In the genomic region with DNA sequence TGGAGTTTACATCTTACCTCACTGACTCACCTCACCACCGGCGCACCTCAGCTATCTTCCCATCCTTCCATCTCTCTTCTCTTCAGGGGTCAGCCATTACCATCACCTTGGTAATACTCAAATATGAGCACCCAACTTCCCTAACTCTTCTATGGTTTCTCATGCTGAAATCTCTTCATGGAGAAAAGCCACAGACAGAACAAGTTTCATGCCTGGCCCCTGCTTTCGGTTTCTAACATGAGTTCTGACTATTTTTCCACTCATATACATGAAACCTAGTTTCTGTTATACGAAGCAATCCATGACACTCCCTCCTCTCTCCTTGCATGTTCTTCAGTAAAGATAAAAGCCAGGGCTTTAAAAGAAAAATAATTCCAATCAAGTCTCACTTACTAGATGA, we compare ENCODE assay signal across 26 mouse cellular contexts.
"Had no signal": no experiment of that assay in that cellular context is flagged by ENCODE, and none has a peak within 500 bp of the region (broad histone marks: within the 10 kb centered on the region; RNA-seq: fewer than 3 reads in every experiment).

No protein-coding gene starts in this region.

- H3K27ac ChIP-seq: gastrocnemius, adult 2 months; heart, adult 2 months; hindbrain, embryonic 10.5 days; hindbrain, embryonic 12.5 days; hindbrain, embryonic 14.5 days; intestine, embryonic 15.5 days; left cerebral cortex, adult 2 months; limb, embryonic 10.5 days; limb, embryonic 12.5 days; liver, embryonic 13.5 days; liver, embryonic 15.5 days had no signal

- H3K27me3 ChIP-seq: heart, embryonic 12.5 days; hindbrain, embryonic 12.5 days; intestine, embryonic 15.5 days; limb, embryonic 12.5 days; liver, embryonic 13.5 days; liver, embryonic 15.5 days had no signal

- H3K36me3 ChIP-seq: liver, embryonic 13.5 days had no signal

- H3K9ac ChIP-seq: heart, embryonic 12.5 days; hindbrain, embryonic 12.5 days; hindbrain, embryonic 14.5 days; intestine, embryonic 15.5 days; limb, embryonic 12.5 days; liver, embryonic 13.5 days; liver, embryonic 15.5 days had no signal

- H3K4me2 ChIP-seq: heart, embryonic 12.5 days; hindbrain, embryonic 12.5 days; hindbrain, embryonic 14.5 days; intestine, embryonic 15.5 days; limb, embryonic 12.5 days; liver, embryonic 11.5 days; liver, embryonic 13.5 days; liver, embryonic 15.5 days had no signal

- ATAC-seq: hindbrain, embryonic 16.5 days; intestine, embryonic 15.5 days; intestine, postnatal 0 days had no signal

- DNase-seq: gastrocnemius, adult 2 months; gastrocnemius, postnatal 10 days; gastrocnemius, postnatal 25 days; heart, adult 2 months; heart, postnatal 10 days; heart, postnatal 4 days; kidney, adult 18-20 months; kidney, adult 8-10 months; kidney, postnatal 10 days; kidney, postnatal 25 days; kidney, postnatal 4 days; liver; liver, embryonic 13.5 days had no signal

- H3K4me3 ChIP-seq: gastrocnemius, adult 2 months; heart, adult 2 months; heart, embryonic 12.5 days; hindbrain, embryonic 10.5 days; hindbrain, embryonic 12.5 days; intestine, embryonic 15.5 days; layer of hippocampus, adult 2 months; left cerebral cortex, adult 2 months; limb, embryonic 10.5 days; limb, embryonic 12.5 days; liver, embryonic 13.5 days; liver, embryonic 15.5 days had no signal

- H3K9me3 ChIP-seq: heart, embryonic 12.5 days; hindbrain, embryonic 10.5 days; hindbrain, embryonic 12.5 days; intestine, embryonic 15.5 days; limb, embryonic 10.5 days; limb, embryonic 12.5 days; liver, embryonic 13.5 days; liver, embryonic 15.5 days had no signal

- H3K4me1 ChIP-seq: heart, embryonic 12.5 days; hindbrain, embryonic 10.5 days; hindbrain, embryonic 12.5 days; intestine, embryonic 15.5 days; limb, embryonic 10.5 days; limb, embryonic 12.5 days; liver, embryonic 13.5 days; liver, embryonic 15.5 days had no signal
